ENCODE assay signal across 8 mouse cellular contexts in genomic region chr4:155487746-155488145, GRCm38 (mm10). TPM values are rescaled to one million over a fixed set of nuclear protein-coding genes. Genes with fewer than 3 reads are reported as not detected.
DNase-seq lines count a peak whose midpoint lies in the region; ATAC-seq and TF ChIP-seq lines count a peak whose summit lies in the region.

No protein-coding gene starts in this region.

- no peak overlapping the region for H3K9ac ChIP-seq in forebrain, embryonic 12.5 days
- no peak overlapping the region for H3K9ac ChIP-seq in forebrain, postnatal 0 days
- H3K9ac ChIP-seq in lung, embryonic 14.5 days = no peak overlapping the region
- peak overlapping the region; percentile 56 for H3K9ac ChIP-seq in intestine, embryonic 16.5 days (ENCODE audit: low read depth, low read length)

- H3K4me1 ChIP-seq in forebrain, embryonic 12.5 days = peaks cover 23% of the 10 kb centered on the region
- 0 out of 2 replicates have a peak, but pooled peaks cover 3% of the 10 kb centered on the region for H3K4me1 ChIP-seq in forebrain, postnatal 0 days (ENCODE audit: insufficient read depth)
- H3K4me1 ChIP-seq in lung, embryonic 14.5 days (ENCODE audit: insufficient read depth) = peaks cover 25% of the 10 kb centered on the region
- H3K4me1 ChIP-seq in intestine, embryonic 16.5 days (ENCODE audit: control insufficient read depth, insufficient read depth, low read length) = peaks cover 49% of the 10 kb centered on the region
- H3K4me1 ChIP-seq in small intestine, adult 2 months (ENCODE audit: control insufficient read depth, insufficient read depth, insufficient read length, low read length) = peaks cover 41% of the 10 kb centered on the region

- no peak for TF ChIP-seq CTCF in forebrain, postnatal 0 days (IDR thresholded peaks at IDR 0.05; ENCODE audit: low read depth)
- no peak for TF ChIP-seq CTCF in lung, embryonic 14.5 days (IDR thresholded peaks at IDR 0.05; ENCODE audit: low read depth)
- no peak for TF ChIP-seq CTCF in small intestine, adult 2 months (IDR thresholded peaks at IDR 0.05; ENCODE audit: extremely low read depth, insufficient read length, insufficient replicate concordance, low read depth, low read length)

- no peak overlapping the region for H3K4me3 ChIP-seq in forebrain, embryonic 12.5 days (replicated peaks)
- no peak overlapping the region for H3K4me3 ChIP-seq in forebrain, postnatal 0 days (ENCODE audit: low read depth, low read length)
- H3K4me3 ChIP-seq in lung, embryonic 14.5 days (ENCODE audit: low read depth, low read length) = no peak overlapping the region
- no peak overlapping the region for H3K4me3 ChIP-seq in intestine, embryonic 16.5 days (ENCODE audit: low read length)
- H3K4me3 ChIP-seq in small intestine, adult 2 months (ENCODE audit: low read depth, low read length) = no peak overlapping the region

- H3K4me2 ChIP-seq in forebrain, embryonic 12.5 days = no peak overlapping the region
- H3K4me2 ChIP-seq in forebrain, postnatal 0 days (ENCODE audit: low read depth) = no peak overlapping the region
- H3K4me2 ChIP-seq in lung, embryonic 14.5 days = peak overlapping the region; percentile 23; the same call in 1 of the 2 replicates
- H3K4me2 ChIP-seq in intestine, embryonic 16.5 days (ENCODE audit: low read depth, low read length) = peak overlapping the region; percentile 34; the same call in 1 of the 2 replicates

- no peaks in the 10 kb centered on the region for H3K9me3 ChIP-seq in forebrain, embryonic 12.5 days
- H3K9me3 ChIP-seq in forebrain, postnatal 0 days (ENCODE audit: low read length) = no peaks in the 10 kb centered on the region
- no peaks in the 10 kb centered on the region for H3K9me3 ChIP-seq in lung, embryonic 14.5 days (ENCODE audit: low read depth, low read length)
- H3K9me3 ChIP-seq in intestine, embryonic 16.5 days (ENCODE audit: control insufficient read depth, low read length) = no peaks in the 10 kb centered on the region

- 45% methylated on average over 3 of the region's 3 CpGs for WGBS in forebrain, embryonic 12.5 days
- 33% methylated on average over 3 of the region's 3 CpGs for WGBS in forebrain, postnatal 0 days
- WGBS in lung, embryonic 14.5 days = 33% methylated on average over 3 of the region's 3 CpGs
- 36% methylated on average over 3 of the region's 3 CpGs for WGBS in intestine, embryonic 16.5 days
- WGBS in small intestine, adult 2 months = 29% methylated on average over 3 of the region's 3 CpGs

- no peak for ATAC-seq in forebrain, embryonic 12.5 days (ENCODE audit: low FRiP score)
- ATAC-seq in forebrain, postnatal 0 days = no peak
- no peak for ATAC-seq in lung, embryonic 14.5 days (ENCODE audit: insufficient read depth)
- no peak for ATAC-seq in intestine, embryonic 16.5 days

- no peak for DNase-seq in forebrain, postnatal 0 days
- peak; percentile 19 for DNase-seq in lung, embryonic 14.5 days
- DNase-seq in lung, postnatal 4 days = no peak
- no peak for DNase-seq in cerebellum, adult 11-12 months
- no peak for DNase-seq in right cerebral cortex, postnatal 14 days

- no peaks in the 10 kb centered on the region for H3K27me3 ChIP-seq in forebrain, embryonic 12.5 days
- H3K27me3 ChIP-seq in forebrain, postnatal 0 days (ENCODE audit: insufficient read depth, low read length) = no peaks in the 10 kb centered on the region
- H3K27me3 ChIP-seq in lung, embryonic 14.5 days (ENCODE audit: insufficient read depth, low read length) = no peaks in the 10 kb centered on the region
- no peaks in the 10 kb centered on the region for H3K27me3 ChIP-seq in intestine, embryonic 16.5 days (replicated peaks; ENCODE audit: control insufficient read depth, insufficient read depth, low read length)
- H3K27me3 ChIP-seq in small intestine, adult 2 months (ENCODE audit: control insufficient read depth, insufficient read depth, low read length) = no peaks in the 10 kb centered on the region

- 0 out of 2 replicates have a peak overlapping the region, but pooled peaks have one; percentile 8 for H3K27ac ChIP-seq in forebrain, embryonic 12.5 days
- H3K27ac ChIP-seq in forebrain, postnatal 0 days (ENCODE audit: low read depth, low read length) = no peak overlapping the region
- H3K27ac ChIP-seq in lung, embryonic 14.5 days (ENCODE audit: low read depth) = peak overlapping the region; percentile 90
- H3K27ac ChIP-seq in intestine, embryonic 16.5 days (ENCODE audit: low read length) = peak overlapping the region; percentile 98
- peak overlapping the region; percentile 97 for H3K27ac ChIP-seq in small intestine, adult 2 months (ENCODE audit: insufficient read depth, low read depth, low read length)

- no peak for TF ChIP-seq POLR2A in small intestine, adult 2 months (IDR thresholded peaks at IDR 0.05; ENCODE audit: low read depth, low read length)

- H3K36me3 ChIP-seq in forebrain, embryonic 12.5 days (replicated peaks) = no peaks in the 10 kb centered on the region
- H3K36me3 ChIP-seq in forebrain, postnatal 0 days (ENCODE audit: insufficient read depth) = no peaks in the 10 kb centered on the region
- H3K36me3 ChIP-seq in lung, embryonic 14.5 days (ENCODE audit: insufficient read depth) = no peaks in the 10 kb centered on the region
- no peaks in the 10 kb centered on the region for H3K36me3 ChIP-seq in intestine, embryonic 16.5 days (ENCODE audit: control insufficient read depth, insufficient read depth, low read length)
- no peaks in the 10 kb centered on the region for H3K36me3 ChIP-seq in small intestine, adult 2 months (ENCODE audit: control insufficient read depth, insufficient read depth, low read length)

RNA-seq across cellular contexts. Expression of gene Gnb1, which starts 3.4 kb away (rescaled TPM):
- 667 and 781 TPM in 2 replicates for polyA plus RNA-seq in forebrain, embryonic 12.5 days (2016; fragmentation: Nextera tagmentation; extraction: Ambion mirVana)
- total RNA-seq in forebrain, postnatal 0 days (2014; rRNA removed) = 252 and 268 TPM in 2 replicates
- 1,233 and 1,420 TPM in 2 replicates for polyA plus RNA-seq in forebrain, postnatal 0 days (2015; fragmentation: Nextera tagmentation; extraction: Ambion mirVana)
- 570 and 585 TPM in 2 replicates for polyA plus RNA-seq in lung, embryonic 14.5 days (2014; fragmentation: Nextera tagmentation; extraction: Ambion mirVana)
- polyA plus RNA-seq in intestine, embryonic 16.5 days (2015; fragmentation: Nextera tagmentation; extraction: Ambion mirVana) = 300 and 376 TPM in 2 replicates
- polyA plus RNA-seq in small intestine, adult 2 months (2012; rRNA removed) = 690 and 1,603 TPM in 2 replicates

RNA-seq across cellular contexts. Expression of gene Tmem52, which starts 18.8 kb away (rescaled TPM):
- polyA plus RNA-seq in forebrain, embryonic 12.5 days (2016; fragmentation: Nextera tagmentation; extraction: Ambion mirVana) = not detected in 2 replicates
- total RNA-seq in forebrain, postnatal 0 days (2014; rRNA removed) = 0.52 TPM in 1 of 2 replicates, not detected in the other
- 0.23 and 0.29 TPM in 2 replicates for polyA plus RNA-seq in forebrain, postnatal 0 days (2015; fragmentation: Nextera tagmentation; extraction: Ambion mirVana)
- polyA plus RNA-seq in lung, embryonic 14.5 days (2014; fragmentation: Nextera tagmentation; extraction: Ambion mirVana) = not detected in 2 replicates
- 4.3 and 7.3 TPM in 2 replicates for polyA plus RNA-seq in intestine, embryonic 16.5 days (2015; fragmentation: Nextera tagmentation; extraction: Ambion mirVana)
- polyA plus RNA-seq in small intestine, adult 2 months (2012; rRNA removed) = 0.69 and 2.1 TPM in 2 replicates

Comparison
In these comparisons a context has a peak if more than half of its experiments do, and no peak if none do; other contexts are left out.
1. H3K4me2 ChIP-seq: peak in lung, embryonic 14.5 days (single experiment) and intestine, embryonic 16.5 days (single experiment); none in forebrain, embryonic 12.5 days (single experiment) and forebrain, postnatal 0 days (single experiment).